Mouse (Mus musculus) kidney, embryonic 14.5 days (tissue): ENCODE results near the gene Rbms1. TPM values are rescaled to one million over a fixed set of nuclear protein-coding genes. Genes with fewer than 3 reads are reported as not detected.
"Not testable (repeated sequence)": the region's sequence is repeated elsewhere in the genome, so short reads cannot be mapped to it uniquely, and the experiment has no call there.

Experiments used
- ATAC-seq: fragments of 200-750 bp; cut with Nextera tagmentation; 2 replicates; pipeline ENCODE4 v1.8.0; 2017; ENCODE audit warnings: moderate number of reproducible peaks, mild to moderate bottlenecking, moderate TSS enrichment, moderate library complexity; ENCODE audit not compliant: low FRiP score, low TSS enrichment
- H3K27ac ChIP-seq: fragments of 300-500 bp; sonication (generic); 2 replicates; pipeline ENCODE4 v1.5.1; 2014; ENCODE audit warnings: low read depth, mild to moderate bottlenecking, low read length, moderate library complexity, mixed read lengths
- H3K27me3 ChIP-seq: fragments of 300-500 bp; sonication (generic); 2 replicates; pipeline ENCODE4 v1.6.1; 2014; ENCODE audit warnings: mild to moderate bottlenecking, low read length; ENCODE audit not compliant: control insufficient read depth, insufficient read depth
- H3K36me3 ChIP-seq: fragments of 300-500 bp; sonication (generic); 2 replicates; pipeline ENCODE4 v1.6.1; 2014; ENCODE audit warnings: low read length, mixed read lengths; ENCODE audit not compliant: control insufficient read depth, insufficient read depth
- H3K4me1 ChIP-seq: fragments of 300-500 bp; sonication (generic); 2 replicates; pipeline ENCODE4 v1.6.1; 2014; ENCODE audit warnings: low read length, mixed read lengths; ENCODE audit not compliant: control insufficient read depth, insufficient read depth
- H3K4me2 ChIP-seq: fragments of 300-500 bp; sonication (generic); replicated peaks from 2 replicates; pipeline ENCODE4 v1.6.1; 2014; ENCODE audit warnings: low read depth, mild to moderate bottlenecking, low read length
- H3K4me3 ChIP-seq: fragments of 300-500 bp; sonication (generic); 2 replicates; pipeline ENCODE4 v1.5.1; 2014; ENCODE audit warnings: mild to moderate bottlenecking, low read length
- H3K9ac ChIP-seq: fragments of 300-500 bp; sonication (generic); 2 replicates; pipeline ENCODE4 v1.6.1; 2014; ENCODE audit warnings: low read depth, mild to moderate bottlenecking, low read length, moderate library complexity
- H3K9me3 ChIP-seq: fragments of 300-500 bp; sonication (generic); 2 replicates; pipeline ENCODE4 v1.6.1; 2016; ENCODE audit warnings: low read length; ENCODE audit not compliant: control insufficient read depth
- WGBS: fragments of 180-500 bp; shearing (Covaris S2); extraction: QIAGEN DNeasy Blood & Tissue Kit; methylation state at CpG from one replicate; pipeline ENCODE4 v1.1.7; 2014; 5-methylcytosine and 5-hydroxymethylcytosine counted together
- polyA plus RNA-seq: library from polyadenylated mRNA; unstranded; fragments of >200 nt; fragmentation: Nextera tagmentation; extraction: Ambion mirVana; gene quantifications from 2 replicates; pipeline ENCODE4 v1.2.1, GENCODE M21; 2014

Gene Rbms1
- polyA plus RNA-seq, 1 experiment from 2014 or later: 115 TPM

GRCm38 (mm10) chr2:60838856-60839255 lies 124.1 kb downstream of the Rbms1 start:
- ATAC-seq: no peak
- 78% methylated on average over 5 of the region's 5 CpGs for WGBS
- H3K27me3 ChIP-seq: no peaks in the 10 kb centered on the region
- H3K4me3 ChIP-seq: no peak overlapping the region
- peaks cover 10% of the 10 kb centered on the region; the same call in 1 of the 2 replicates for H3K36me3 ChIP-seq
- no peaks in the 10 kb centered on the region for H3K9me3 ChIP-seq
- 0 out of 2 replicates have a peak, but pooled peaks cover 9% of the 10 kb centered on the region for H3K4me1 ChIP-seq
- no peak overlapping the region for H3K9ac ChIP-seq
- H3K27ac ChIP-seq: no peak overlapping the region
- no peak overlapping the region for H3K4me2 ChIP-seq

- Histone ChIP-seq H3K4me3 (no peak overlapping the region), H3K4me2 (no peak overlapping the region), H3K27ac (no peak overlapping the region), H3K4me1 (0 out of 2 replicates have a peak, but pooled peaks cover 9% of the 10 kb centered on the region), H3K9ac (no peak overlapping the region), H3K27me3 (no peaks in the 10 kb centered on the region), H3K9me3 (no peaks in the 10 kb centered on the region), H3K36me3 (peaks cover 10% of the 10 kb centered on the region; the same call in 1 of the 2 replicates)
- 0 out of 2 replicates have a peak, but pooled peaks have one; percentile 24 for ATAC-seq
- WGBS: 73% methylated on average over 5 of the region's 5 CpGs
These were observed 125.4 kb downstream of the Rbms1 start for GRCm38 (mm10) chr2:60837616-60838015.

DNA sequence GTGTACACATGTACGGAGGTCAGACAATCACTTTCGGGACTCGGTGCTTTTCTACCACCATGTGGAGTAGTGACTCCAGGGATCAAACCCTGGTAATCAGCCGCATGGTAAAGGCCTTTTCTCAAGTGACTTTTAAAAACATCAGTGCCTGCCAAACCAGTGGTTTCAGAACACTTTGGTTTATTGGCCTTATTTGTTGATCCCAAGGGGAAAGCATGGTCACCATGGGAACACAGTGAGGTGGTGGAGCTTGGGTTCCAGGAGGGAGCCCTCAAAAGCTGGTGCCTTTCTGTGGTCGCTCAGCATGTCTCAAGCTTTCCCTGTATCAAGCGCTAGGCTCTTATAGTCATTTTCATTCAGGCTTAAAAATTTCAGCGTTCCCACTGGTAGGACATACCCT lies 126.8 kb downstream of the Rbms1 start:
- 0 out of 2 replicates have a peak, but pooled peaks cover 9% of the 10 kb centered on the region for H3K4me1 ChIP-seq
- no peak for ATAC-seq
- no peak overlapping the region for H3K27ac ChIP-seq
- H3K9me3 ChIP-seq: no peaks in the 10 kb centered on the region
- H3K36me3 ChIP-seq: peaks cover 5% of the 10 kb centered on the region; the same call in 1 of the 2 replicates
- H3K9ac ChIP-seq: no peak overlapping the region
- H3K4me2 ChIP-seq: no peak overlapping the region
- no peaks in the 10 kb centered on the region for H3K27me3 ChIP-seq
- WGBS: 76% methylated on average over 7 of the region's 7 CpGs
- H3K4me3 ChIP-seq: no peak overlapping the region

GRCm38 (mm10) chr2:60834293-60834692 lies 128.7 kb downstream of the Rbms1 start:
- H3K27me3 ChIP-seq: no peaks in the 10 kb centered on the region
- H3K27ac ChIP-seq: no peak overlapping the region
- WGBS: 87% methylated on average over 7 of the region's 7 CpGs

DNA sequence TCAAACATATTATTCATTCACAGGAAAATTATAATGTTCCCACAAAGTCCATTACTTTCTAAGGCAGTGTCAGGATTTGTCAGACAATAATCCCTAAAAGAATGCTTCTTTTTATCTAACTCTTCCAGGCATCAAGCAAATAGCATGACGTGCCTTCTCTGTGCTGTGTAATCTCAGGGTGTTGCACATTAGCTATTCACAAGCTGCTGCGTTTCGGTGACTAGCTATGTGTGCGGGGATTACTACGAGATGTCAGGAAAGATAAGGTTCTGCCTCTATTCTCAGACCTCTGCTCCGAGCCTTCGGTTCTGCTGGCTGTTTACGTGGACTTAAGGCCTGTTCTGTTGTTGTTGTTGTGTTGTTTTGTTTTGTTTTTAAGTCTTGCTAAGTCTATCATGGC lies 130.7 kb downstream of the Rbms1 start:
- H3K4me2 ChIP-seq: no peak overlapping the region
- no peaks in the 10 kb centered on the region; the same call in 1 of the 2 replicates for H3K36me3 ChIP-seq
- WGBS: 83% methylated on average over 8 of the region's 8 CpGs
- no peaks in the 10 kb centered on the region for H3K9me3 ChIP-seq
- H3K27me3 ChIP-seq: no peaks in the 10 kb centered on the region
- H3K9ac ChIP-seq: no peak overlapping the region
- peaks cover 11% of the 10 kb centered on the region; the same call in 1 of the 2 replicates for H3K4me1 ChIP-seq
- no peak for ATAC-seq
- H3K4me3 ChIP-seq: no peak overlapping the region
- H3K27ac ChIP-seq: no peak overlapping the region

More at GRCm38 (mm10) chr2:60834293-60834692, 128.7 kb downstream of the Rbms1 start:
- Histone ChIP-seq H3K9me3 (no peaks in the 10 kb centered on the region), H3K4me1 (0 out of 2 replicates have a peak, but pooled peaks cover 9% of the 10 kb centered on the region), H3K4me3 (no peak overlapping the region), H3K4me2 (no peak overlapping the region), H3K9ac (no peak overlapping the region), H3K36me3 (no peaks in the 10 kb centered on the region; the same call in 1 of the 2 replicates)
- no peak for ATAC-seq

GRCm38 (mm10) chr2:60830464-60830863 lies 132.5 kb downstream of the Rbms1 start:
- H3K36me3 ChIP-seq, H3K4me3 ChIP-seq, ATAC-seq, H3K27ac ChIP-seq, H3K27me3 ChIP-seq, H3K9me3 ChIP-seq, H3K9ac ChIP-seq, H3K4me2 ChIP-seq, H3K4me1 ChIP-seq: not testable (repeated sequence)
- WGBS: 63% methylated on average over 1 of the region's 1 CpGs

DNA sequence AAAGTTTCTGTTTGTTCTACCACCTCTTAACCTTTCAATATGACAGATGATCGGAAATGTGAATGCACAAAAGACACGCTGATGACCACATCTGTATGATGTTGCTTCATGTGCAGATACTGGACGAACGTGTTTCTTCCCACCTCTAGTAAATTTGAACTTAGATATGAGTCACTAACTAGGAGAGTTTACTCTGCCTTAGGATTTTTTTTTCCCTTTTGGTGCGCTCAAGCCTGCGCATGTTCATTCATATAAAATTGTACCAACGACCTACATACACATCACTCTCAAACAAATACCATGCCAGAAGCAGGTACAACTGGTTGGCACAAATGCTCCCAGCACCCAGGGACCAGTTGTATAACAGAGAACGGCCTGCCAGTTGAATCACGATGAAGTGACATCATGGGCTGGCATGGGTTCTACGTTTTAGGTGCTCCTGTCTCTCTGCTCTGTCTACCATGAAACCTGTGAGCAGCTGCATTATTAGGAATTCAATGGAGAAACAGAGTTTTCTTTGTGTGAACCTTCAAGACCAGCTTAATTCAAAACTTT lies 134.0 kb downstream of the Rbms1 start:
- H3K9ac ChIP-seq: no peak overlapping the region
- H3K4me3 ChIP-seq: no peak overlapping the region
- H3K27ac ChIP-seq: no peak overlapping the region
- H3K27me3 ChIP-seq: no peaks in the 10 kb centered on the region
- H3K4me2 ChIP-seq: no peak overlapping the region
- H3K9me3 ChIP-seq: no peaks in the 10 kb centered on the region
- 92% methylated on average over 10 of the region's 10 CpGs for WGBS
- H3K4me1 ChIP-seq: peaks cover 4% of the 10 kb centered on the region; the same call in 1 of the 2 replicates
- no peaks in the 10 kb centered on the region for H3K36me3 ChIP-seq
- no peak for ATAC-seq

- WGBS: 54% methylated on average over 5 of the region's 5 CpGs
- Histone ChIP-seq H3K4me3 (no peak overlapping the region), H3K27me3 (no peaks in the 10 kb centered on the region), H3K27ac (no peak overlapping the region), H3K9ac (no peak overlapping the region), H3K36me3 (no peaks in the 10 kb centered on the region), H3K4me1 (peaks cover 4% of the 10 kb centered on the region; the same call in 1 of the 2 replicates), H3K4me2 (no peak overlapping the region), H3K9me3 (no peaks in the 10 kb centered on the region)
- ATAC-seq: no peak
These were observed 135.9 kb downstream of the Rbms1 start for GRCm38 (mm10) chr2:60827152-60827428.

- Histone ChIP-seq H3K9me3 (no peaks in the 10 kb centered on the region), H3K27me3 (no peaks in the 10 kb centered on the region), H3K27ac (no peak overlapping the region), H3K4me1 (peaks cover 4% of the 10 kb centered on the region; the same call in 1 of the 2 replicates), H3K4me3 (no peak overlapping the region), H3K9ac (no peak overlapping the region), H3K36me3 (no peaks in the 10 kb centered on the region), H3K4me2 (no peak overlapping the region)
- ATAC-seq: no peak; the same call in 1 of the 2 replicates
- WGBS: 87% methylated on average over 11 of the region's 11 CpGs
These were observed 136.4 kb downstream of the Rbms1 start for GRCm38 (mm10) chr2:60826406-60827151.
